Mouse (Mus musculus): Measurements from ENCODE around the gene Abl2.

Gene Abl2

DNA sequence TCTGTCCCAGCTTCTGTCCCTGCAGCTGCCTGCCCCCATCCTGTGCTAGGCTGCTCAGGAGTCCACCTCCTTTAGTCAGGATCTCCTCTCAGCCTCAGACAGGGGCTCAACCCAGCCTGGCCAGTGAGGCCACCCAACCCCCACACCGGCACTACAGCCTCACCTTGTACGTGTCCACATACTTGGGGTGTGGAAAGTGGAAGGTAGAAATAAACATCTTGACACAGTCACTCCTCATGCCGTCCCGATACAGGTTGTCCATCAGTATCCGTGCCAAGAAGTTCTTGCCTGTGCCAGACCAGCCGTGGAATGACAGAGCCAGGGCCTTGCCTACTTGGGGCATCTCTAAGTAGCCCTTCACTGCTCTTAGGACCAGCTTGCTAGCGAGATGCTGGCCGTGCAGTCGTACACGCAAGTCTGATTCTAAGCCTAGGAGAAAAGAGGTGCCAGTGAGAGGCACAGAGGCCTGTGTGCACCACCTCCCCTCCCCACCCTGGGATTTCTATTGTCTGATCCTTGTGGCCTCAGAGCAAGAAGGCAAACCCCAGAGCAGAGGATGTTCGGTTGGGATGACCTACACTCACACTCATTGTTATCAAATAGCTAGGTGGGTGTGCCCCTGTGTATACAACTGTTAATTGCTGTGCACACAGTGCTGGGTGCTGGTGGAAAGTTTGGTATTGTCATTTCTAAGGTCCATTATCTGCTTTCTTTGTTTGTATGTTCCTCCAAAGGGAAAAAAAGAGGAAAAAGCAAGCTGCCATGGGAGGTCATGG is 110.8 kb downstream of the Abl2 start:
- no peak for TF ChIP-seq GATA4 (IDR thresholded peaks at IDR 0.05; ENCODE audit: insufficient replicate concordance, low read length)

DNA sequence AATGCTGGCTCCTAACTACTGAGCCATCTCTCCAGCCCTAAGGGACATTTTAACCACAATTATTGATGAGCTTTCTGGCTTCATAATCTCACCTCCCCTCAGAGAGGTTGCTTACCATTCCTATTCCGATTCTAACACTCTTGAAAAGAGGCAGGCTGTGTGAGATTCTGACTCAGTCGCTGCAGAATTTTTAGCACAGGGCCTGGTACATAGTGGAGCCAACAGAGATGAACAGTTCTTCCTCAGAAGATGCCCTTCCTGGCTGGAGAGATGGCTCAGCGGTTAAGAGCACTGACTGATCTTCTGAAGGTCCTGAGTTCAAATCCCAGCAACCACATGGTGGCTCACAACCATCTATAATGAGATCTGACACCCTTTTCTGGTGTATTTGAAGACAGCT is 113.3 kb downstream of the Abl2 start:
- no peak for TF ChIP-seq GATA4 (IDR thresholded peaks at IDR 0.05; ENCODE audit: insufficient replicate concordance, low read length)

DNA sequence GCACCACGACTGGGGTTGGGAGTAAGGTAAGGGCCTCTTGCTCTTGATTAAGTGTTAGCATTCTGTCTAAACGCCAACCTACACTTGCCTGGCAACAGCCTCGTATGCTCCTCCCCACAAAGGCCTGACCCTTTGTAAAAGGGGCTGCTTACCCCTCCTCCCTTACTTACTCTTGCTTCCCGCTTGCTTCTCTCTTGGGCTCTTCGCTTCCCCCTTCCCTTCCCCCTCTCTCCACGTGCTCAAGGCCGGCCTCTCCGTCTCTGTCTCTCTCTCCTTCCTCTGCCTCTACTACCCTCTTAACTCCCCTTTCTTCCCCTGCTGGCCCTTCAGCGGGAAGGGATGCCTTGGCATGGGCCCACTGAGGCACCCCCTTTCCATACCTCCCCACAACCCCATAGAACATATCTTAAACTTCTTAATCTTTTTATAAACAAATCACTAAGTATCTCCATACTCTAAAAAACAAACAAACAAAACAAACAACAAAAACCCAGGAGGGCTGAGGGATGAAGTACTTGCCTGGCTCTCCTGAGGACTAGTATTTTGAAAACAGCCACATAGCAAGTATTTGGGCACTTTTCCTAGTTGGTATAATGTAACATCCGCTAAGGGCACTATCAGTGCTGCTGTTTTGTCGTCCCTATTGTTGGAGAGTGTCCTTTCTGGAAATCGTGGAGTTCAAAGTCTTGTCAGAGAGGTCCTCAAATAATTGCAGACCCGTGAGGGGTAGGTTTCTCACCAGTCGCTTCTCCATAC is 114.3 kb downstream of the Abl2 start:
- no peak for TF ChIP-seq GATA4 (IDR thresholded peaks at IDR 0.05; ENCODE audit: insufficient replicate concordance, low read length)

DNA sequence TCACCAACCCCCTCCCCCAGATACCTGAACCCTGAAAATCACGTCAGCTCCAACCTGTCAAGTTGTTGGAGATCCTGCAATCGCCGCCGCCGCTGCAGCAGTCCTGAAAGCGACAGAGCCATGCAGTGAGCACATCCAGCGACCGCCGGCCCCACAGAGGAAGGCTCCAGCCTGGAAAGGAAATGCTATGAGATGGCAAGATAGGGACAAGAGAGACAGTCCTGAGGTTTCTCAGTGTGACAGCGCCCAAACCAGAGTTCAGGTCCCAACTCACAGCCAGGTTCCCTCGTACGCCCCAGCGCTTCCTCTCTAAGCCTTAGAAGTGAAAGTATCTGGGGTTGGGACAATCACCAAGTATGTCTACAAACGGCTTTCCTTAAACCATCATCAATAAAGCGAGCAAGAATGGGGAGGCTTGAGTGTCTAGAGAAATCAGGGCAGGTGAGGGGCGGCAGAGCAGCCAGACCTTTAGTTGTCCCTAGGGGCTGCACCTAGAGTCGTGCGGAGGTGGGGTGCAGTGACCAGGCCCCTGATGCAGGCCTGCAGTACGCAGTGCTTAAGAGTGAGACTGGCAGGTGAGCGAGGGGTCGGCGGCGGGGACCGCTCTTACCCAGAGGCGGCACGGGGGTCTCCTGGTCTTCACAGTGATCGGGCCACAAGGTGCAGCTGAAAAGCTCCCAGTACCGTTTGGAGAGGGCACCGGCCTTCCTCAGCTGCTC is 115.0 kb downstream of the Abl2 start:
- TF ChIP-seq GATA4 (IDR thresholded peaks at IDR 0.05; ENCODE audit: insufficient replicate concordance, low read length), result no peak

DNA sequence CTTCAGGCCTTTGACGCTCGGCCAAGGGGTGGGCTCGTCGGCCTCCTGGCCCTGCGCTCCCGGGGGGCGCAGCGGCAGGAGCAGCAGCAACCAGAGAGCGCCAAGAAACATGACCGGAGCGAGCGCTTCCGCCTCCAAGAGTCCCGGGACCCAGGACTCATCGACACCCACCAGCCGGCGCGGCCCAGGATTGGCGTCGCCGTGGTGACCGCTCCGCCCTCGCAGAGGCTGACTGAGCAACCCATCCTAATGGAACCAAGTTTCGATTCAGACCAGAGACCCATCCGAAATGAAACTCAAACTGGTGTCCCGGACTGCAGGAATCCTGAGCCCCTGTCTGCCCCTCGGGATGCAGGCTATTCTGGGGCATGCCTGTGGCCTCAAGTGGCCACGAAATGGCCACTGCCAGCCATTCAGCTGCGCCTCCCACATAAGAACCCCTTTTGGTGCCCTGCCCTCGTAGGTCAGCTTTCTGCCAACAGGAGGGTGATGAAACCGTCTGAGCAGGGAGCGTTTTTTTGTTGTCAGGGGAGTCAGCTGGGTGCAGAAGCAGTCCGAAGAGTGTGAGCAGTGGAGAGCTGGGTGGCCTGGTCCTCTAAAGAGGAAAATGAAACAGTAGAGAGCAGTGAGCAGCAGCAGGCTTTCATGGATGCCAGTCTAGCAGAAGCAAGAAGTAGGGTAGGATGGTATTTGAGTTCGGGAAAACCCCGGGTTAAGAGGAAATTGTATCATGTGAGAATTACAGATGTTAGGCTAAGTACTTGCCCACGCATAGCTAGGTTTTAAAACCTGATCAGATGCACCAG is 115.8 kb downstream of the Abl2 start, which contains the start of gene Tor3a:
TSS of gene Tor3a (minus strand) at position 162 of the 806 bp plus-strand sequence.
- no peak for TF ChIP-seq GATA4 (IDR thresholded peaks at IDR 0.05; ENCODE audit: insufficient replicate concordance, low read length)

DNA sequence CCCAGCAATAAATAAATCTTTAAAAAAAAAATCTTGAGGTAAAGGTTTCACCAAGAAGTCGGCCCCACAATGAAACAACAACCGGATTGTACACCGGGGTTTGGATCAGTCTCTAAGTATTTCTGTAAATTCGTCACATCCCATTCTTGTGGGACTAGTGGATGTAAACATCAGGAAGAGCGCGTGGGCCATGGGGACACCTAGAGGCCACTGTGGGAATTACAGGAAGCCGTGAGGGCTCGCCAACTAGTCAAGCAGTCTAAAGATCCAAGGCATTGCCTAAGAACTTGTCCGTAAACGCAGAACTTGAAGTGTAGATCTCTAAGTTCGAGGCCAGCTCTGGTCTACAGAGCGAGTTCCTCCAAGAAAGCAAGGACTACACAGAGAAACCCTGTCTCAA is 117.6 kb downstream of the Abl2 start:
- TF ChIP-seq GATA4 (IDR thresholded peaks at IDR 0.05; ENCODE audit: insufficient replicate concordance, low read length), result no peak

DNA sequence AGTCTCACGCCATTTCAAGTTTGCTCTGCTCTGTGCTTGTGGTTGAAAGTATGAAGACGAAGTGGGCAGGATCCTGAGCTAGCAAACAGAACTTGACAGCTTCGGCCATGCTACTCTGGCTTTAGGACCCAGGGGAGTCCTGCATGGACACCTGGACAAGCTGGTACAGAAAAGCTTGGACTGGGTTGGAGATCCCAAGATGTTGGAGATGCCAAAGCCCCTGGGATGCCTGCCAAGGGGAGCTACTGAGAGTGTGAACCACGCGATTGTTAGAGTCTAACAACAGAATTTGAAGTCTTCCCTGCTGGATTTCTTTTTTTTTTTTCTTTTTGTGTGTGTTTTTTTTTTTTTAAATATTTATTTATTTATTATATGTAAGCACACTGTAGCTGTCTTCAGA is 118.0 kb downstream of the Abl2 start:
- no peak for TF ChIP-seq GATA4 (IDR thresholded peaks at IDR 0.05; ENCODE audit: insufficient replicate concordance, low read length)

DNA sequence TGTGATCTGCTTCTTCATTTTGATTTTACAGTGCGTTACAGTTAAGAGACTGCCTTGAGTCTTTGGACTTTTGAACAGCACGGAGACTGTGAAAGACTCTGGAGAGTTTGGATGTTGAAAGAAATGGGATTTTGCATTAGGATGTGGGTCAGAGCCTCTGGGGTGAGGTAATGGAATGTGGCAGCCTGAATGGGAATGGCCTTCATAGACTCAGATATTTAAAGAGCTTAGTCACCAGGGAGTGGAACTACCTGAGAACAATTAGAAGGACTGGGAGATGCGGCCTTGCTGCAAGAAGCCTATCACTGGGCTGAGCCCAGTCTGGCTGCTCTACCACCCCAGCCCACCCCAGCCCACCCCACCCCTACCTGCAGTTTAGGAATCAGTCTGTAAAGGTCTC is 118.6 kb downstream of the Abl2 start:
- TF ChIP-seq GATA4 (IDR thresholded peaks at IDR 0.05; ENCODE audit: insufficient replicate concordance, low read length), result no peak

DNA sequence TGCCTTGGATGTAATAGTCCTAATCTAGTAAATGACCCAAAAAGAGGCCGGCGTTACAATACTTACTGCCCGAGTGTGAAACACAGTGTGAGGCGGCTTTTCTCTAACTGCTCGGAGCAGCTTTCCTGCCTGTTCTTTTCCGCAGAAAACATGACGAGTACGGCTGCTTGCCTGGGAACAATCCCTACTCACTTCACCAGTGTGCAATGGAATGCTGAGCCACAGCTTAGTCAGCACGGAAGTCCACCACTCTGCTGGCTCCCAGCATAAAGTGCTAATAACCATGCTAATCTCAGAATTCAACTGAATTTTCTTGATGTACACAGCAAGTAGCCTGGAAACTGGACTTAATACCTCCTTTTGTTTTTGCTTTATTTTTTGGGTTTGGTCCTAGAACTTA is 121.0 kb downstream of the Abl2 start:
- no peak for TF ChIP-seq GATA4 (IDR thresholded peaks at IDR 0.05; ENCODE audit: insufficient replicate concordance, low read length)

DNA sequence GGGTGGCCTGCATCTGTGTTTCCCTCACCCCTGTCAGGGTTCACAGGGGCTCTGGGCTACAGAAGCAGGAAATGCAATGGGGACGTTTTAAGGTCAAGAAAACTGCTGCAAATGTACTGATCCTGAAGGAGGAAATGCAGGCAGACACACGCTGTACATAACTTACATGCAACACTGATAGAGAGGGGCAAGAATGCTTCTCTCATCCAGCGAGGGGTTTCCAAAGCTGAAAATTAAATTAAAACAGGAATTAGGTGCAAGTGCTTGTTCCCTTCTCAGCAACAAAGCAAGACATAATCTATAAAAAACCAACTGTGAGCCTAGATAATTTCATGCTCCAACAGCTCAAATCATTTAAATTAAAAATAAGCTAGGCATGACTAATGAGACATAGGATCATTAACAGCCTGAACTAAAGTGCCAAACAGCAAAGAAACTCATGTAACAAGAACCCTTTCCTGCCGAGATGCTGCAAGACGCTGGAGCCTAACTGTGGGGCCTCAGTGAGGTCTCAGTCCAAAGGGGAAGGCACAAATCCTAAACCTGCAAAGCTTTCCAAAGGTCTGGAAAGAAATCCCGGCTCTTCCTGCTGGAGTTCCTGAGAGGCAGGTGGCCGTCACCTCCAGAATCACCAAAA is 127.6 kb downstream of the Abl2 start:
- no peak for TF ChIP-seq GATA4 (IDR thresholded peaks at IDR 0.05; ENCODE audit: insufficient replicate concordance, low read length)
